ENCODE assay signal across 8 mouse cellular contexts in genomic region chr10:24634288-24634687, GRCm38 (mm10). TPM values are rescaled to one million over a fixed set of nuclear protein-coding genes. Genes with fewer than 3 reads are reported as not detected.
DNase-seq lines count a peak whose midpoint lies in the region; ATAC-seq lines count a peak whose summit lies in the region.

No protein-coding gene starts in this region.

- H3K4me3 ChIP-seq in intestine, embryonic 14.5 days (ENCODE audit: low read depth, low read length): no peak overlapping the region

- DNase-seq in frontal cortex, postnatal 10 days (ENCODE audit: low spot score in 2 of 2): no peak
- DNase-seq in ZHBTc4 (ENCODE audit: low read depth, low spot score) (peak; percentile 49), MN1 (ENCODE audit: low spot score) (no peak)
- DNase-seq in intestine, embryonic 14.5 days (ENCODE audit: low spot score): no peak
- peak; percentile 52 for DNase-seq in lung, postnatal 25 days (ENCODE audit: low spot score)
- no peak for DNase-seq in embryo, embryonic 11 days
- no peak for DNase-seq in spleen, postnatal 10 days (ENCODE audit: low spot score in 2 of 2)

- H3K27me3 ChIP-seq in intestine, embryonic 14.5 days (replicated peaks; ENCODE audit: control insufficient read depth, insufficient read depth, low read length): no peaks in the 10 kb centered on the region

- 62% methylated on average over 9 of the region's 9 CpGs for WGBS in intestine, embryonic 14.5 days

- H3K27ac ChIP-seq in intestine, embryonic 14.5 days (ENCODE audit: low read depth): peak overlapping the region; percentile 48

- no peak overlapping the region for H3K4me2 ChIP-seq in intestine, embryonic 14.5 days (ENCODE audit: low read length)

- H3K9ac ChIP-seq in intestine, embryonic 14.5 days (ENCODE audit: low read length): no peak overlapping the region

- ATAC-seq in frontal cortex, adult (ENCODE audit: low TSS enrichment): peak; percentile 38
- ATAC-seq in intestine, embryonic 14.5 days (replicated peaks; ENCODE audit: low FRiP score, low TSS enrichment, low read depth): no peak

- no peaks in the 10 kb centered on the region for H3K9me3 ChIP-seq in intestine, embryonic 14.5 days (ENCODE audit: control insufficient read depth, low read length)

- H3K36me3 ChIP-seq in intestine, embryonic 14.5 days (ENCODE audit: control insufficient read depth, insufficient read depth, low read length): no peaks in the 10 kb centered on the region

- H3K4me1 ChIP-seq in intestine, embryonic 14.5 days (replicated peaks; ENCODE audit: control insufficient read depth, insufficient read depth, low read length): peaks cover 31% of the 10 kb centered on the region

RNA-seq across cellular contexts. Expression of gene Ccn2, which starts 39.0 kb away (rescaled TPM):
- 11.5 and 14.7 TPM in 2 replicates for polyA plus RNA-seq in intestine, embryonic 14.5 days (2014; fragmentation: Nextera tagmentation; extraction: Ambion mirVana)

Comparison
In these comparisons a context has a peak if more than half of its experiments do, and no peak if none do; other contexts are left out.
1. DNase-seq: peak in ZHBTc4 (single experiment) and lung, postnatal 25 days (single experiment); none in frontal cortex, postnatal 10 days (0 of 2), intestine, embryonic 14.5 days (single experiment), embryo, embryonic 11 days (single experiment), MN1 (single experiment) and spleen, postnatal 10 days (0 of 2).